Mouse (Mus musculus) liver, embryonic 14.5 days (tissue): Measurements from ENCODE around the gene Lce1k.

ENCODE experiments used
- CTCF ChIP-seq: IDR thresholded peaks from 2 replicates; pipeline ENCODE4 v1.5.1; 2016; ENCODE audit warnings: antibody characterized with exemption, low read depth, control low read depth
- EP300 ChIP-seq: IDR thresholded peaks from 2 replicates; pipeline ENCODE4 v1.6.1; 2016; ENCODE audit warnings: antibody characterized with exemption, low read depth

DNA sequence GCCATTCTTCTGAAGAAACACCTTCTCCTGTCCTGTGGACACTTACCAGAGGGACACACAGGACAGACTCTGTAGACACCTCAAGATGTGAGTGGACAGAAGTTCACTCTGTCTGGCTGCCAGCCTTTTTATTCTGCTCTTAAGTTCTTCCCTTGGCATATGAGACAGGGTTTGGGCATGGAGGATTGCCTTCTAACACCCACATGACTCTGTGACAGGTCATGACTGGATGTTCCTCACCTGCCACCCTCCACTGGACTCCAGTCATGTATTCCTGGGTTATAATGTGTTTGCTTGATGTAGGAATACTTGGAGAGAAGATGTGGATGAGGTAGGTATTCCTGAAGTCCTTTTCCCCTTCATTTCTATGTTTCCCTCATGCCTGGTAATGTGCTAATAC, at the start of gene Lce1k:
- TF ChIP-seq CTCF (no peak), EP300 (no peak)
